Mouse (Mus musculus) thymus, adult 2 months (tissue): Measurements from ENCODE around the gene Hoxd12.

Experiments used
- CTCF ChIP-seq: fragments of 200-500 bp; IDR thresholded peaks from 2 replicates; pipeline ENCODE4 v1.5.1; 2012; ENCODE audit warnings: mild to moderate bottlenecking, control low read depth, low read length, moderate library complexity, borderline replicate concordance; ENCODE audit not compliant: control insufficient read depth, poor library complexity, insufficient read depth; ENCODE audit errors: extremely low read depth
- POLR2A ChIP-seq: fragments of 200-500 bp; IDR thresholded peaks from 2 replicates; pipeline ENCODE4 v1.6.1; 2012; ENCODE audit warnings: mild to moderate bottlenecking, low read length, control low read depth, moderate library complexity; ENCODE audit not compliant: control insufficient read depth, poor library complexity, insufficient read depth; ENCODE audit errors: extremely low read depth

- TF ChIP-seq CTCF (no peak), POLR2A (no peak)
Measured at GRCm38 (mm10) chr2:74660421-74661375, 14.1 kb upstream of the Hoxd12 start.
